Mouse (Mus musculus): Measurements from ENCODE around the gene Avp.
"Not testable (repeated sequence)": the region's sequence is repeated elsewhere in the genome, so short reads cannot be mapped to it uniquely, and the experiment has no call there.

Avp gene

DNA sequence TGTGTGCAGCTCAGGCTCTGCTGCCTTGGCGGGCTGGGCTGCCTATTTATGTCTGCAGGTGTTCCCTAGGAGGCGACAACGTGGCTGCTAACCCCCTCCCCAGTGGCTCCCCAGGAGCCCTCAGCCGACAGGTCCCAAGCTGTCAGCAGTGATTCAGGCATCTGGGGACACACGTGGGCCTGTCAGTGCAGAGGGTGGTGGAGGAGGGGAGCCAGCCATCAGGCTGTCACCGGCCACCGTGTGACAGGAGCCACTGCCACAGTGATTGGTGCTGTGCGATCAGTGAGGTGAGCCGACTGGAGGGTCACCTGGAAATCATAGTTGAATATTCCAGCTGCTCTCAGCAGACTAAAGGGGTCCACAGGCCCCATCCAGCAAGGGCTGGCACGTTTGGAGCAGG, at the start of gene Avp:
Gene Avp (minus strand): TSS at position 3 of the 400 bp plus-strand sequence.
- no peak for ATAC-seq (ENCODE audit: low TSS enrichment)

DNA sequence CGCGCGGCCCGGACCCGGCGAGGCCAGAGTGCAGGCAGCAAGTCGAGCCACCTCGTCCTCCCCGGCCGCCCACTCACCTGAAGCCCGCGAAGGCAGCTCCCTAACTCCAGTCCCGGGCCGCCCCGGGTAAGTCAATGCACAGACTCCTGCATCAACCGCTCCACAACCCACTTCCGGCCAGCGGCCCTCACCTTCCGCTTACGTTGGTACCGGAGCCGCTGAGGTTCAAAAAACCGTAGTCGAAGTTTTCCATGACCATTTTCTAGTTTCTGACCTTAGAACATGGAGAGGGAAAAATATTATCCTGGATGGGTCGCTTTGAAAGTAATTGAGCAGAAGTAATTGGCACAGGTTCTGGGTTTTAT, 47.5 kb upstream of the Avp start, which contains the start of the genes Fastkd5 and Ubox5:
Gene Fastkd5 (minus strand): TSS at position 189 of the 365 bp plus-strand sequence.
Gene Ubox5 (minus strand): TSS at position 200 of the 365 bp plus-strand sequence.
- ATAC-seq (ENCODE audit: low TSS enrichment) = peak; percentile 71

DNA sequence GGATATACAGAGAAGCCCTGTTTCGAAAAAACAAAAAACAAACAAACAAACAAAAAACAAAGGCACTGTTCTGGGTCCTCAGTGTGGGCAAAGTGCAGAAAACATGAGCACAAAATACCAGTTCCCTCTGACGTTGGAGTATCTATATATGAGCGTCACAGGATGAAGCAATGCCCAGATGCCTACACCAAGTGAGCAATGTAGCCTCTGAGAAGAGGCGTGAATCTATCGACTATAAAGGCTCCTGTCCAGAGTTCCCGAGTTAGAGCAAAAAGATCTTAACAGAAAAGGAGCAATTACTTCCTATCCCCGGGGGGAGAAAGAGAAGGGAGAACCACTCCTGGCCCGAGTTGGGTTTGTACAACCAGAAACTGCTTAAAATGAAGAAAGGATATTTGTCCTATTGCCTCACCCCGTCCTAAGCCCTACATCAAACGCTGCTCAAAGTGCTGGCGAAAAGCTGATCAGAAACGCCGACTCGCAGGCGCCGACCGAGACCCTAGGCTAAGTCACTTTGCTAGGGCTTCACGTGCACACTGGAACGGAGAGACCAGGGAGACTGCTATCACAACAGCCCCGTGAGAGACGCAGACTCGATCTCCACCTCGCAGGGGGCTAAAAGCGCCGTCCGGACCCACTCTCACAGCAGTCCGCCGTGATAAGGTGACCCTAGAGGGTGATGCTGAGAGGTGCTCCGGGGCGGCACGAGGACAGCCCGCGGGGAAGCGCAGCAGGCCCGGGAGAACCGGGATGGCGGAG, 46.9 kb upstream of the Avp start:
- ATAC-seq (ENCODE audit: low TSS enrichment) = peak; percentile 24; the same call in 1 of the 2 replicates

DNA sequence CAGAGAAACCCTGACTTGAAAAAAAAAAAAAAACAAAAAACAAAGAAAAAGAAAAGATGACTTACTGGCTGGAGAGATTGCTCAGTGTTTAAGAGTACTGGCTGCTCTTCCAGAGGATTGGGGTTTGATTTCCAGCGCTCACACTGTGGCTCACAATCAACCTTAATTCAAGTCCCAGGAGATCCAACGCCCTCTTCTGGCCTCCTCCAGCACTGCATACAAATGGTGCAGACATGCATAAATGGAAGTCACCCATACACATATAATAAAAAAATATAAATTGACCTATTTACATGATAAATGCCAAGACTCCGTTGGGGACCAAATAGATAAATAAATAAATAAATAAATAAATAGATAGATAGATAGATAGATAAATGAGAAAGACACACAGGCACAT, 46.1 kb upstream of the Avp start:
- no peak for ATAC-seq (ENCODE audit: low TSS enrichment)

DNA sequence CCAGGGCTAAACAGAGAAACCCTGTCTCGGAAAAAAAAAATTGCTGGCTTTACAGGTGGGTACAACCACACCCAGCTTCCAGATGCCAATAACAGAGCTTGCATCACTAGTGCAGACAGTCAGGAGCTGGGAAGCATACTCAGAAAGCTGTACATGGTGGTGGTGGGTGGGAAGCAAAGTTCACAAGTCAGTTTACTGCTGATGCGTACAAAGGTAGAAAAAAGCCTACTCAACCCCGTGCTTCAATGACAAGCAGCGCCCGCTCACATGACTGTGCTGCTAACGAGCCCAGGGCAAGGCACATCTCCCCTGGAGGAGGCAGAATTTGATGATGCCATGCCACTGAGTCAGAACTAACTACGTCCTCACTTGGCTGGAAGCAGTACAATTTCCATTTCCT, 36.6 kb upstream of the Avp start:
- no peak for ATAC-seq (ENCODE audit: low TSS enrichment)

DNA sequence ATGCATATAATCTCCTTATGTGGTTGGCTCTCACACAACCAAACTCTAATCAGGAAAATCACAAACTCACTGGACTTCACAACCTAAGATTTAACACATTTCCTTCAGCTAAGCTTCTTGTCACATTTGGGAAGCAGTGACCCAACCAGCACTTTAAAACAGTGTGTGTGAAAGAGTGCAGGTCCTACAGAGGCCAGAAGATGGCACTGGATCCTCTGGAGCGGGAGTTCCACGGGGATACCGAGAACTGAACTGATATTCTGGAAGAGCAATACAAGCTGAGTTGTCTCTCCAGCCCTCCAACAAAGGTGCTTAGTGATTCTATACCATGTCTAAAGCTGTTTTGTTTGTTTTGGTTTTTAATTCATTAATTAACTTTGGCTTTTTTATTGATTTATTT, 30.7 kb upstream of the Avp start:
- no peak for ATAC-seq (ENCODE audit: low TSS enrichment)

DNA sequence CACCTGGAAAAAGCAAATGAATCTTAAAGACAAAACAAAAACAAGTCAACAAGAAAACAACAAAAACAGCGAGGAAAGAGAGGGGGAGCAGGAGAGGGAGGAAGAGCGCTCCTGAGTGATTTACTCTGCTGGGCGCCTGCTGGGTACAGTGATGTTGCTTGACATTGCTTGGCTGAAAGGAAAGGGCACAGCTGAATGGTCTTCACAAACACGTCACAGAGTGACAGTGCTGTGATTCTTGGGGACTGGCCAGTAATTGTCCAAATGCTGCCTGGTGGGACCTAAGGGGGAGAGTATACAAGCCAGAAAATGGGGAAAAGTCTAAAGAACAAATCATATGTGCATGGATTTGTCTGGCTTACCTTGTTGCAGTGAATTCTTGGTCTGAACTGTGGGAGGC, 19.8 kb upstream of the Avp start:
- ATAC-seq (ENCODE audit: low TSS enrichment) = no peak

DNA sequence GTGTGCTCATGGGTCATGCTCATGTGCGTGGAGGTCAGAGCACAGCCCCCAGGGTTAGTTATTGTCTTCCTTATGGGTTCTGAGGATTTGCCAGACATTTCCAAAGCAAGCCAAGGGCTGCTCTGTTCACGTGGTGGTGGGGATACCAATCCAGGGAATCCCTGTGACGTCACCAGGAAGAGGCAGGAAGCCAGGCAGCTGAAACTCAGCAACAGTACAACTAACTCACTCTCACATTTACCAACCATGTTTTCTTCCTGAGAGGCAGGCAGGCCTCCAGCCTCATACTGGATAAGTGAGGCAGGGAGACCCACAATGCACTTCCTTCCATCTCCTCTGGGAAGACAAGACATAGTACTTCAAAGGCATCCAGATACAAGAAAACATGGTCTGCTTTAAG, 16.0 kb upstream of the Avp start:
- ATAC-seq (ENCODE audit: low TSS enrichment) = no peak

DNA sequence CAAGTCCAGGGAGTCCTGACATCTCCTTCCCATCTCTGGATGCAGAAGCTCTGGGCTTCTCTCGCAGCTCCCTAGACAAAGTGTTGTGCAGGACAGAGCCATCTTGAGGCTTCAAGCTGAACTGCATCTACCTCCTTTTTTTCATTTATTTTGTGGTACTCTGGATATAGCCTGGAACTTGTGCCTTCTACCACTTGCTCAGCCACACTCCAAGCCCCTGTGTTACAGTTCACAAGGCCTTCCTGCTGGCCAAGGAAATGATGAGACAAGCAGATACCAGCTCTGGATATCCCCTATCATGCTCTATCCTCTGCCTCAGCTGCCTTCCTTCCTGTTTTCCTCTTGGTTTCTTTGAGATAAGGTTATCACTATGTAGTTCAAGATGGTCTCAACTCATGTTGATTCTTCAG, 15.3 kb upstream of the Avp start:
- ATAC-seq (ENCODE audit: low TSS enrichment) = peak; percentile 85

DNA sequence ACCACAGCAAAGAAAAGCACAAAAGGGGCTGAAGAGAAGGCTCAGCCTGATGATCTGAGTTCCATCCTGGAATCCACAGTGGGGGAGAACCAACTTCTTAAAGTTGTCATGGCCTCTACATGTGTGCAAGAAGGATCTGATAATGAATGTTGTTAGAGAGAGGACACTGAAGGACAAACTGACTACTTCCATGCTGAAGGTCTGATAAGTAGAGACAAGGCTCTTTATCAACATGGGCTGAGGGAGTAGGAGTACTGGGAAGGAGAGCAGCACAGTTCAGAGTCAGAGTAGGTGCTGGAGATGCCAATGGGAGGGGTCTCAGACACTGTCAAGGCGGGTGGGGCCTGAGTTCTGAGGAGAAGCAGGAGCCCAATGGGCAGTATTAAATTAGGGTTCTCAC, 13.2 kb upstream of the Avp start:
- ATAC-seq (ENCODE audit: low TSS enrichment) = no peak

DNA sequence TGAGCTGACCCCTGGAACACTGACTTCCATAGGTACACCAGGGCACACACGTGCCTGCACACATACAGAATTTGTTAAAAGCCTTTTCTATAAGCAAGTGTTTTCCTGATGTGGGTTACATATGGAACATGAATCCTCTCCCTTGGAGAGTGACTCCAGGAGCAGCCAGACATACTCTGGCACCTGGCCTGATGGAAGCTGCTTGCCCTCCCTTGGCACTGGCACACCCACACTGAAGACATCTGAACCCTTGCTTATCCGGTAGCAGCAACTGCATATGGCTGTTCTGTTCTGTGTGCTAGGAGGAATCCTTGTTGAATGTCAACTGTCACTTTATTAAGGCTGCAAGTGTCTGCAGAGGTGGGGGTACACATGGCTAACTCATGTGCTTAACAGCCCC, 8.7 kb upstream of the Avp start:
- ATAC-seq (ENCODE audit: low TSS enrichment) = no peak

DNA sequence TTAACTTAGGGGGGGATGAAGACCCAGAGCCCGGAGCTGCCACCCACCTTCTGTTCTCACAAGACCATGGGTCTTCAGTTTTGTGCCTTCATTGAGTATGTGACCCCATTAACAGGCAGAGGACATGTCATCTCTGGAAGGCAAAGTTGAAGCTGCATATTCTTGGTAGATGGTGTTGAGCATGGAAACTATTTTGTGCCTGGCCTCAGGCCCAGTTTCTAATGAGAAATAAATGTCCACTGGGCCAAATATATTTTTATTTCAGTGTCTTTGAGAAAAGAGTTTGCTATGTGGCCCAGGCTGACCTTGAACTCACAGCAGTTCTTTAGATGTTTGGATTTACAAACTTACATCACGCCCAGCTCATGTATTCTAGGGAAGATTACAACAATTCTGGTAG, 7.4 kb upstream of the Avp start:
- ATAC-seq (ENCODE audit: low TSS enrichment) = no peak

DNA sequence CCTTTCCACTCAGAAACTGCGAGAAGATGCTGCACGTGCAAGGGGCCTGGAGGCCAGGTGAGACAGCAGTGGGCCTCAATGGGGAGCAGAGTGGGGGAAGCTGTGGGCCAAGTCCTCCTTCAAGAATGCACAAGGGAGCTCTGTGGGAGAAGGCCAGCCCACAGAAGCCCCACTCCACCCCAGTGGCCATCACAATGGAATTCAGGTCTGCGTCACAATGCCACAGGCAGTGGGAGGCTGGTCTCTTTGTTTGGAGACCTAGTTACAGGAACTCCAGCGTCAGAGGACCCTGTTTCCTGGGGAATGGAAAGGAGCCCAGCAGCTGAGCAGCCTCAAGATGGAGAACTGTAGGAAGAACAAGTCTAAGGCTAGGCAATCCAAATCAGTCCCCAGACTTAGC, 6.8 kb upstream of the Avp start:
- no peak for ATAC-seq (ENCODE audit: low TSS enrichment)

DNA sequence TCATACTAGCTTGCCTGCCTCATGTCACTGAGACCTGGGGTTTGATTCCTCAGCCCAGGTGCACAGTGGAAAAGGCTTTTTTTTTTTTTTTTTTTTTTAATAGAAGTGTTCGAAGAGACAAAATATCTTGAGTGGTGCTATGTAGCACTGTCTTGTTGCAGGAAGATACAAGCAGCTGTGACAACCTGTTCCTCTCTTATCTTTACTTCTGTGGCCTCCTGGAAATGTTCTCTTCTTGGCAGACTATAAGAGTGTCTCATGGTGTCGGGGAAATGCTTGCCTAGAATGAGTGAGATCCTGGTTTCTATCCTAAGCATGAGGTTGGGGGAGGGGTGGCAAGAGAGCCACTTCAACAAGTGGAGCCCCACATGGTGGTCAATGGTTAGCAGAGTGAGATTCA, 6.0 kb upstream of the Avp start:
- ATAC-seq (ENCODE audit: low TSS enrichment) = no peak

DNA sequence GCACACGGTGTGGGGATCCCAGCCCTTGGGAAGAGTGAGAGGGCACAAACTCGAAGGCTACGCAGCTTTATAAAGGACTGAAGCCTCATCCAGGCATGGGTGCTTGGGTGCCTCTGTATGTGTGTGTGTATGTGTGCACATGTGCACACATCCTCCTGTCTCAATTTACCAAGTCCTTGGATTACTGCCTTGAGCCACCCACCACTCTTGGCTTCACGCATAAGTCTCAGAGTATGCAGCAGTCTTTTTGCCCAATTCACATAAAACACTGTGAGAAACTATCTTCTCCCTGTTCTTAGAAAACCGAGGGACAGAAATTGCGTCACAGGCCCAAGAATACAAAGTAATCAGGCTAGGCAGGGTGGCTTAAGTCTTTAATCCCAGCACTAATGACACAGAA, 3.7 kb upstream of the Avp start:
- peak; percentile 80 for ATAC-seq (ENCODE audit: low TSS enrichment)

DNA sequence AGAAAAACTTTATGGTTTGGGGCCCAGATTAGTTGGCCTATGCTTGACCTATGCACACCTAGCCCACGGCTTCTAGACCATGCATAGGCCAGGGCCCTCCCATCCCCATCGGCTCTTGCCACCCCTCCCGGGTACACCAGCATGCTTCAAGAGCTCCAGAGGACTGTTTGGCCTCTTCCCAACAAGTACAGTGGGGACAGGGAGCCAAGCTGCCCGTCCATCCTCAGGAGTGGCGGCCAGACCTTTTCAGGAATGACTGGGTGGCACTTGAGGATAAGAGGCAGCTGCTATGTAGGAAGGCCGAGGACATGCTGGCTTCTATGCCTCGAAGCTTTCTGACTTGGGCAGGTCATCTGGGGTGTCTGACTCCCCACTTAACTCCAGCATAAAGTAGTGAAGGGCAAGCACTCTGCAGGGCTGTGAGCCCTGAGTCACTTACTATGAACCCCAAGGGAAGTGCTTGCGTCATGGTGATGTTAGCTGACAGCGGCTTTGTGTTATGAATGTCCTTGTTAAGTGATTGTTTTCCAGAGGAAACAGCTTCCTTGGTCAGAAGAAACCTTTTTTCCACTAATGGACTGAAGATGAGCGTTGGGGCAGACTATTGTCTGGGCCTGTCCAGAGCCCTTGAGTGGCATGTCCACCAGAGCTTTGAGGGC, 1.7 kb upstream of the Avp start:
- ATAC-seq (ENCODE audit: low TSS enrichment) = no peak

DNA sequence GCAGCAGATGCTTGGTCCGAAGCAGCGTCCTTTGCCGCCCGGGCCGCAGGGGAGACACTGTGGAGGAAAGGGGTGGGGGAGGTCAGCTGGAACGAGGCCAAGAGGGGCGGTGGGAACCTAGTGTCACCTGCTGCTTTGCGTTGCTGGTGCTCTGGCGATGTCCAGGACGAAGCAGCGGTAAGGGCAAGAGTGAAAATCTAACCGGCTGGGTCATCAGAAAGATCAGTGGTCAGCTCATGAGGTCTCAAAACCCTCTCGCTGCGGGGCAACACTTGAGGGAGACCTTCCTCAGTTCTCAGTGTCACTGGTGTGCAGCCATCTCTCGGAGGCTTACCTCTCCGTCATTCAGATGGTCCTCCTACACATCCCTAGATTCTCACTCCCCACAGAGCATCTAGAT, 1.2 kb downstream of the Avp start:
- no peak for ATAC-seq (ENCODE audit: low TSS enrichment)

DNA sequence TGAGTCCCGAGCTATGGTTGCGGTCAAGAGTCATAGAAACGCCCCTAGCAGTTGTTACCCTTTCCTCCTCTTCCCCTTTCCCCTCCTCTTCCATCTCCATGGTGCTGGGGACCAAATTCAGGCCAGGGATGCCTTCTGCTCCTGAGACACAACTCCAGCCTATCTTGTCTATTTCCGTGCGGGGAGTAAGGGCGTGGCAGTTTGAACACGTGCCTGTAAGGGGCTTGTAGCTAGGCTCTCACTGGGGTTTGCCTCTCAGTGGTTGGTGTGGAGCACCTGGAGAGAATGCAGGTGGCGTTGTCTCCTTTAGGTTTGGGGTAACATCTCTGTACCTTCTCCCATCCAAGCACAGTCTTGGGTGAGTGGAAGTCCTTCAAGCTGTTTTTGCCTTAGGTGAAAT, 2.6 kb downstream of the Avp start:
- ATAC-seq (ENCODE audit: low TSS enrichment) = no peak

DNA sequence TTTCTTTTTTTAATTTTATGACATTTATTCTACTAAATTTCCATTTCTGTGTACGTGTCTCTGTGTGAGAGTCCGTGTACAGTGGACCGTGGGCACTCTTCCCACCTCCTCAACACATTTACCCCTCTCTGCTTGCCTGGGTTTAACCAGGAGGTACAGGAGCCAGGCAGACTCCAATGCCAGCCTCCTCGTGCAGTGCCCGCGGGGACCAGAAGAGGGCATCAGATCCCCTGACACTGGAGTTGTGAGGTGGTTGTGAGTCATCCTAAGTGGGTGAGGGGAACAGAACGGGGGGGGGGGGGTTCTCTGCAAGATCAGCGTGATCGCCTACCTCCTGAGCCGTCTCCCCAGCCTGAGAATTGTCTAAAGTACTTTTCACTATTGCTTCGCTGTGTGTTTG, 4.2 kb downstream of the Avp start:
- peak; percentile 70; the same call in 1 of the 2 replicates for ATAC-seq (ENCODE audit: low TSS enrichment)

DNA sequence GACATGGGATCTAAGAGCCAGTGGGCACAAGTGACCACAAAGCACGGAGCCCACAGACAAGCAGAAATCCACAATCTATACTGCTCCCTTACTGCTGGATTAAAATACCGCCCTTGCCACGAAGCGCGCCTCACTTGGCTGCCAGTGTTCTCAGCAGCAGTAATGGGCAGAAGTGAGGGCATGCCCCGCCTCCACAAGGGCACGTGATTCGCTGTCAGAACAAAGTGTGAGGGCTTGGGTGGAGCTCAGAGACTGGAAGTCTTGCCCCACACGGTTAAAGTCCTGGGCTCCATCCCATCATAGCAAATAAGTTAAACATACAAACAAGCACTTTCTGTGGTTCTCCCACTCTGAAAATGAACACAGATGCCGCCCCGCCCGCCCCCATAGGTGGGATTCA, 4.7 kb downstream of the Avp start:
- no peak for ATAC-seq (ENCODE audit: low TSS enrichment)

DNA sequence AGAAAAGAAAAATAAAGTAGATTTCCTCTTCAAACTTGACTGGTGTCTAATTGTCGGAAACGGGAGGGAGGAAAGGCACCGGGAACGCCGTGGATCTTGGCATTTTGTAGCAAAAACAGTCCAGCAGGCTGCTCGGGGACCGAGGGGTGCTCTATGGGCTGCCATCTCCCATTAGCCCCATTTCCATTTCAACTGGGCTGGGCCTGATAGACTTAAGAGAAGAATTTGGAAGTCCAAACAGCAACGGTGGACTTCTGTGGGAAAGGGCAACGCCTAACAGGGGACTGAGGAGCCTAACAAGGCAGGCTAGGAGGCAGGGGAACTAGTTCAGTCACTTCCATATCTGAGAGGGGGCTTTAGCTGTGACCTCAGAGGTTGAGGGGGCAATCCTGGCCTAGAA, 5.3 kb downstream of the Avp start:
- ATAC-seq (ENCODE audit: low TSS enrichment) = no peak

DNA sequence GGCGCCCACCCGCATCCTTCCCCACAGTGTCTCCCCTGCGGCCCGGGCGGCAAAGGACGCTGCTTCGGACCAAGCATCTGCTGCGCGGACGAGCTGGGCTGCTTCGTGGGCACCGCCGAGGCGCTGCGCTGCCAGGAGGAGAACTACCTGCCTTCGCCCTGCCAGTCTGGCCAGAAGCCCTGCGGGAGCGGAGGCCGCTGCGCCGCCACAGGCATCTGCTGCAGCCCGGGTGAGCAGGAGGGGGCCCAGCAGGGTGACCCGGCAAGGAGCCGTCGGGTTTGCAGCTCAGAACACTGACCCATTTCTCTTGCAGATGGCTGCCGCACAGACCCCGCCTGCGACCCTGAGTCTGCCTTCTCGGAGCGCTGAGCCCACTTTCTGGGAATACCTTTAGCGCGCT, 5.8 kb downstream of the Avp start:
- ATAC-seq (ENCODE audit: low TSS enrichment) = not testable (repeated sequence)

DNA sequence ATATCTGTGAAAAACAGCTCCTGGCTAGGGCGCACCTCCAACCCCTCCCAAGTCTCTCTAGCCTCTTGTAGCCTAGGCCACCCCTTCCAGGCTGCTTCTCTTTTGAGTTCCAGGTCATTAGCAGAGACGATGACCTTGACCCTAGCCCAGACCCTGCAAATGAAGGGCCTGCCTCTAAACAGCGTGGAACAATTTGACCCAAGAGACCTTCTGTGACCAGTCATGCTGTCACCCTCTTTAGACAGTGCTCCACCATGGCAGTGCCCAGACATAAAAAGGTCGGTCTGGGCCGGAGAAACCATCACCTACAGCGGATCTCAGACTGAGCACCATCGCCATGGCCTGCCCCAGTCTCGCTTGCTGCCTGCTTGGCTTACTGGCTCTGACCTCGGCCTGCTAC, 6.5 kb downstream of the Avp start, which contains the start of gene Oxt:
Gene Oxt (plus strand): TSS at position 301 of the 400 bp plus-strand sequence.
- ATAC-seq (ENCODE audit: low TSS enrichment) = no peak

DNA sequence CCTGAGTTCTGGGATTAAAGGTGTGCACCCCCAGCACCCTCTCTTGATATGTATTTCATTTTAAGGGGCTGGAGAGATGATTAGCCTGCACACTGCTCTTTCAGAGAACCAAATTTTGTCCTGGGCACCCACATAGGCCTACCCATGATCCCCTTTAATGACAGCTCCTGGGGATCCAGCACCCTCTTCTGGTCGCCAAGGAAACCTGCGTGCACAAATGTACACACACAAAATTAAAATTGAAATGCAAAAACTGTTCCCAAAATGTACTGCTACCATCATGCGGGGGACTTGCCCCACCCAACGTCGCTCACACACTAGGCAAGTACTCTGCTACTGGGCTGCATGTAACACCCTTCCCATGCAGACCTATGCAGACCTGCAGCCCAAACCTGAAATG, 7.4 kb downstream of the Avp start:
- no peak for ATAC-seq (ENCODE audit: low TSS enrichment)

All from frontal cortex, adult (tissue).